Mouse (Mus musculus) cerebellum, adult 2 months (tissue): ENCODE measurements around the gene Hadhb. TPM values are rescaled to one million over a fixed set of nuclear protein-coding genes. Genes with fewer than 3 reads are reported as not detected.

Source experiments
- DNase-seq, 2 experiments: peaks; one replicate each; pipeline ENCODE4 v3.0.0; 2021
- H3K27ac ChIP-seq: fragments of 200-500 bp; 2 replicates; pipeline ENCODE4 v1.5.1; 2012; ENCODE audit warnings: low read length, control low read depth, inconsistent platforms; ENCODE audit not compliant: insufficient read depth
- H3K27me3 ChIP-seq: fragments of 200-500 bp; 2 replicates; pipeline ENCODE4 v1.6.1; 2012; ENCODE audit warnings: inconsistent platforms, mild to moderate bottlenecking, low read length, moderate library complexity; ENCODE audit not compliant: control insufficient read depth, insufficient read depth
- H3K4me1 ChIP-seq: fragments of 200-500 bp; 2 replicates; pipeline ENCODE4 v1.6.1; 2011; ENCODE audit warnings: low read length; ENCODE audit not compliant: control insufficient read depth, insufficient read depth
- H3K4me3 ChIP-seq: fragments of 200-500 bp; replicated peaks from 2 replicates; pipeline ENCODE3; 2011; ENCODE audit warnings: mild to moderate bottlenecking, low read depth, low read length, control low read depth; ENCODE audit not compliant: insufficient read depth
- CTCF ChIP-seq: fragments of 200-500 bp; IDR thresholded peaks from 2 replicates; pipeline ENCODE4 v1.5.1; 2011; ENCODE audit warnings: low read depth, mild to moderate bottlenecking, control low read depth, low read length, moderate library complexity, borderline replicate concordance; ENCODE audit not compliant: insufficient read depth
- POLR2A ChIP-seq: fragments of 200-500 bp; IDR thresholded peaks from 2 replicates; pipeline ENCODE4 v1.6.1; 2011; ENCODE audit warnings: low read length, control low read depth, borderline replicate concordance; ENCODE audit not compliant: insufficient read depth
- WGBS: fragments of 180-500 bp; shearing (Covaris S2); methylation state at CpG from one replicate; pipeline ENCODE4 v1.1.7; 2018; 5-methylcytosine and 5-hydroxymethylcytosine counted together
- polyA plus RNA-seq: library from polyadenylated mRNA; depleted of rRNA; stranded (reverse); fragments of >200 nt; gene quantifications from 2 replicates; pipeline ENCODE4 v1.2.3, GENCODE M21; 2012

The Hadhb gene
- polyA plus RNA-seq, 1 experiment = 148 TPM

GRCm38 (mm10) chr5:30152413-30152812 is 2.6 kb upstream of the Hadhb start:
- WGBS = 71% methylated on average over 1 of the region's 1 CpGs

GRCm38 (mm10) chr5:30153222-30153621 is 1.8 kb upstream of the Hadhb start:
- Histone ChIP-seq H3K4me1 (no peaks in the 10 kb centered on the region; the same call in 1 of the 2 replicates), H3K4me3 (no peak overlapping the region), H3K27me3 (no peaks in the 10 kb centered on the region), H3K27ac (no peak overlapping the region)
- DNase-seq = no peak
- no peak for TF ChIP-seq CTCF
- no peak for TF ChIP-seq POLR2A
- 88% methylated on average over 2 of the region's 2 CpGs for WGBS

More at GRCm38 (mm10) chr5:30152413-30152812, 2.6 kb upstream of the Hadhb start:
- no peak overlapping the region for H3K27ac ChIP-seq
- no peak for DNase-seq
- H3K4me1 ChIP-seq = no peaks in the 10 kb centered on the region; the same call in 1 of the 2 replicates
- H3K4me3 ChIP-seq = no peak overlapping the region
- TF ChIP-seq CTCF (no peak), POLR2A (no peak)
- no peaks in the 10 kb centered on the region for H3K27me3 ChIP-seq

- WGBS = 15% methylated on average over 4 of the region's 4 CpGs
- TF ChIP-seq CTCF = no peak
- no peak for TF ChIP-seq POLR2A
- Histone ChIP-seq H3K4me3 (peak overlapping the region; percentile 86), H3K27me3 (no peaks in the 10 kb centered on the region), H3K4me1 (no peaks in the 10 kb centered on the region; the same call in 1 of the 2 replicates), H3K27ac (no peak overlapping the region)
- peak in 1 of 2 experiments; percentile 17 for DNase-seq
These were observed 1.0 kb upstream of the Hadhb start for GRCm38 (mm10) chr5:30154013-30154412.

GRCm38 (mm10) chr5:30155395-30155792 is 346 bp downstream of the Hadhb start:
- under 1% methylated on average over 31 of the region's 31 CpGs for WGBS
- TF ChIP-seq POLR2A = no peak
- TF ChIP-seq CTCF = no peak
- Histone ChIP-seq H3K27me3 (no peaks in the 10 kb centered on the region), H3K4me3 (peak overlapping the region; percentile 86), H3K4me1 (peaks cover 2% of the 10 kb centered on the region; the same call in 1 of the 2 replicates), H3K27ac (peak overlapping the region; percentile 99)
- DNase-seq = no peak

GRCm38 (mm10) chr5:30155821-30156629 is 977 bp downstream of the Hadhb start:
- H3K4me1 ChIP-seq = peaks cover 3% of the 10 kb centered on the region; the same call in 1 of the 2 replicates
- H3K27ac ChIP-seq = no peak overlapping the region
- WGBS = 22% methylated on average over 13 of the region's 13 CpGs
- H3K4me3 ChIP-seq = peak overlapping the region; percentile 86
- DNase-seq = no peak
- H3K27me3 ChIP-seq = no peaks in the 10 kb centered on the region
- TF ChIP-seq POLR2A (no peak), CTCF (no peak)

- DNase-seq = peak; percentile 25 to 55
- 18% methylated on average over 6 of the region's 6 CpGs for WGBS
- Histone ChIP-seq H3K27me3 (no peaks in the 10 kb centered on the region), H3K4me3 (no peak overlapping the region), H3K4me1 (peaks cover 3% of the 10 kb centered on the region; the same call in 1 of the 2 replicates), H3K27ac (no peak overlapping the region)
- TF ChIP-seq CTCF (no peak), POLR2A (no peak)
These were observed 4.6 kb downstream of the Hadhb start for GRCm38 (mm10) chr5:30159601-30160000.

GRCm38 (mm10) chr5:30161836-30162235 is 6.8 kb downstream of the Hadhb start:
- TF ChIP-seq CTCF (no peak), POLR2A (no peak)
- H3K27ac ChIP-seq = no peak overlapping the region
- WGBS = 83% methylated on average over 1 of the region's 1 CpGs
- H3K4me1 ChIP-seq = 0 out of 2 replicates have a peak, but pooled peaks cover 3% of the 10 kb centered on the region
- H3K4me3 ChIP-seq = no peak overlapping the region
- no peaks in the 10 kb centered on the region for H3K27me3 ChIP-seq
- no peak for DNase-seq

GRCm38 (mm10) chr5:30162339-30162738 is 7.3 kb downstream of the Hadhb start:
- H3K4me3 ChIP-seq = no peak overlapping the region
- WGBS = 87% methylated on average over 6 of the region's 6 CpGs
- 0 out of 2 replicates have a peak, but pooled peaks cover 3% of the 10 kb centered on the region for H3K4me1 ChIP-seq
- no peak for DNase-seq
- H3K27ac ChIP-seq = no peak overlapping the region
- no peak for TF ChIP-seq CTCF
- TF ChIP-seq POLR2A = no peak
- no peaks in the 10 kb centered on the region for H3K27me3 ChIP-seq
